Mouse (Mus musculus) heart, postnatal 0 days (tissue): ENCODE measurements at regions not wholly inside any gene's neighbourhood (a gene's known extent, or its start where the extent isn't known, plus 50 kb on each side); places are given as distances from the start of the nearest gene placed in this dataset.

Experiments used
- ATAC-seq: fragments of 200-750 bp; cut with Nextera tagmentation; 2 replicates; pipeline ENCODE4 v1.8.0; 2017; ENCODE audit warnings: low read depth, moderate number of reproducible peaks, moderate library complexity; ENCODE audit not compliant: insufficient read depth
- DNase-seq: peaks from one replicate; pipeline ENCODE4 v3.0.0-alpha.2; 2016; ENCODE audit warnings: low spot score
- H3K27ac ChIP-seq: fragments of 300-500 bp; sonication (generic); 2 replicates; pipeline ENCODE4 v1.5.1; 2014; ENCODE audit warnings: low read depth, mild to moderate bottlenecking
- H3K27me3 ChIP-seq: fragments of 300-500 bp; sonication (generic); 2 replicates; pipeline ENCODE4 v1.6.1; 2014; ENCODE audit warnings: low read length, mixed read lengths; ENCODE audit not compliant: control insufficient read depth, insufficient read depth
- H3K36me3 ChIP-seq: fragments of 300-500 bp; sonication (generic); replicated peaks from 2 replicates; pipeline ENCODE4 v1.6.1; 2014; ENCODE audit warnings: low read length, mixed read lengths; ENCODE audit not compliant: control insufficient read depth, insufficient read depth
- H3K4me1 ChIP-seq: fragments of 300-500 bp; sonication (generic); 2 replicates; pipeline ENCODE4 v1.6.1; 2014; ENCODE audit warnings: antibody characterized with exemption; ENCODE audit not compliant: control insufficient read depth, insufficient read depth
- H3K4me2 ChIP-seq: fragments of 300-500 bp; sonication (generic); 2 replicates; pipeline ENCODE4 v1.6.1; 2014; ENCODE audit warnings: low read depth, mild to moderate bottlenecking, low read length, moderate library complexity
- H3K4me3 ChIP-seq: fragments of 300-500 bp; sonication (generic); 2 replicates; pipeline ENCODE4 v1.5.1; 2014; ENCODE audit warnings: low read depth, low read length
- H3K9ac ChIP-seq: fragments of 300-500 bp; sonication (generic); replicated peaks from 2 replicates; pipeline ENCODE4 v1.6.1; 2014; ENCODE audit warnings: low read depth, low read length, mixed read lengths
- H3K9me3 ChIP-seq: fragments of 300-500 bp; sonication (generic); replicated peaks from 2 replicates; pipeline ENCODE4 v1.6.1; 2016; ENCODE audit warnings: low read length; ENCODE audit not compliant: control insufficient read depth
- CTCF ChIP-seq: IDR thresholded peaks from 2 replicates; pipeline ENCODE4 v1.5.1; 2016; ENCODE audit warnings: antibody characterized with exemption, control low read depth, low read depth
- EP300 ChIP-seq: IDR thresholded peaks from 2 replicates; pipeline ENCODE4 v1.6.1; 2016; ENCODE audit warnings: antibody characterized with exemption, low read depth
- WGBS: fragments of 180-500 bp; shearing (Covaris S2); extraction: QIAGEN DNeasy Blood & Tissue Kit; methylation state at CpG from one replicate; pipeline ENCODE4 v1.1.7; 2014; 5-methylcytosine and 5-hydroxymethylcytosine counted together

DNA sequence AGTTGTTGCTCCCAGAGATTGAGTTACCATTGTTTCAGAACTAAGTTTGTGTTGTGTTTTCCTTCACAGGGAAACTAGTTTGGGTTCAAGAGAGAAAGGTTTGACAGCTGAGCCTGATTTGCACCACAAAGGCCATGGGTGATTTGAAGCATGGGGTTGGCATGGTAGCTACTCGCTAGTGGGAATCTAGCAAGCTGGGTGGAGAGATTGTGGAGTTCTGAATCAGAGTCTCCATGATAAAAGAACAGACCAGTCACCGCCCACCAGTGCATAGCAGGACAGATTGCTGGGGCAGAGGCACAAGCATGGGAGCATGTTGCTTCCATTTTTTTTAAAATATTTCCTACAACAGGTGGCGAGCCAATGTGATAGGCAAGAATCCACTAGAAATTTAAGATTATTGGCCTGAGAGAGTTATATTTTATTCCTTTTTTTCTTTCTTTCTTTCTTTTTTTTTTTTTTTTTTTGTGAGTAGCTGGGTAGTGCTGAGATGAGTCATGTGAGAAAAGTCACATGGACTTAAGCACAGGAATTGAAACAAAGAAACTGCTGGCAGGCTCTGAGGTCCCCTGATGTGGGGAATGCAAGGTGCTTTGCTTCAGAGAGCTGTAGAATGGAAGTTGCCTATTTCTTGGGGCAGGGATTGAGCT lies 367.4 kb upstream of the Marcks start:
- DNase-seq = no peak
- H3K27ac ChIP-seq = no peak overlapping the region
- no peaks in the 10 kb centered on the region for H3K9me3 ChIP-seq
- no peak overlapping the region for H3K4me2 ChIP-seq
- no peaks in the 10 kb centered on the region for H3K27me3 ChIP-seq
- H3K36me3 ChIP-seq = no peaks in the 10 kb centered on the region
- H3K4me1 ChIP-seq = no peaks in the 10 kb centered on the region; the same call in 1 of the 2 replicates
- H3K4me3 ChIP-seq = no peak overlapping the region
- TF ChIP-seq EP300 (no peak), CTCF (no peak)
- 86% methylated on average over 3 of the region's 3 CpGs for WGBS
- no peak overlapping the region for H3K9ac ChIP-seq
- ATAC-seq = no peak

GRCm38 (mm10) chr10:37504468-37504867 lies 365.7 kb upstream of the Marcks start:
- H3K27me3 ChIP-seq = no peaks in the 10 kb centered on the region
- TF ChIP-seq EP300 (no peak), CTCF (no peak)
- H3K4me2 ChIP-seq = no peak overlapping the region
- DNase-seq (no peak), ATAC-seq (no peak)
- H3K36me3 ChIP-seq = no peaks in the 10 kb centered on the region
- H3K27ac ChIP-seq = no peak overlapping the region
- 79% methylated on average over 2 of the region's 2 CpGs for WGBS
- H3K9ac ChIP-seq = no peak overlapping the region
- H3K4me3 ChIP-seq = no peak overlapping the region
- H3K9me3 ChIP-seq = no peaks in the 10 kb centered on the region
- no peaks in the 10 kb centered on the region; the same call in 1 of the 2 replicates for H3K4me1 ChIP-seq

DNA sequence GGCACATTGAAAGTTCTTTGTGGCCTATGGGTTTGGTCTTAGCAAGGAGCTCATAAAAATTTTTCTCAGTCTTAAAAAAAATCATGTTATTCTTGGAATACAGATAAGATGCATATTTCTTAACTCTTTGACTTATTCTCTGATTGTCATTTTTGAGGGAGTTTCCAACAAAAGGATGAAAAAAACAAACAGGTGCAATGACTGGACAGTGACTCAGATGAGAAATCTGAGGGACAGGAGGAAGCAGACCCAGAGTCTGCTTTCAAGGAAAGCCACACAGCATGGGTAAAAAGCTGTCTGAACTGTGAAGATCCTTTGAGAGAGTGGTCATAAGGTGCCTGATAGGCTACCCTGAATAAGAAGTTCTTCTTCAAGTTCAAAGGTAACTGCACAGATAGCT lies 363.8 kb upstream of the Marcks start:
- ATAC-seq = no peak
- no peaks in the 10 kb centered on the region; the same call in 1 of the 2 replicates for H3K4me1 ChIP-seq
- no peaks in the 10 kb centered on the region for H3K27me3 ChIP-seq
- no peak overlapping the region for H3K27ac ChIP-seq
- no peak for DNase-seq
- no peak overlapping the region for H3K9ac ChIP-seq
- TF ChIP-seq EP300 (no peak), CTCF (no peak)
- no peaks in the 10 kb centered on the region for H3K9me3 ChIP-seq
- no peaks in the 10 kb centered on the region for H3K36me3 ChIP-seq
- H3K4me3 ChIP-seq = no peak overlapping the region
- H3K4me2 ChIP-seq = no peak overlapping the region

DNA sequence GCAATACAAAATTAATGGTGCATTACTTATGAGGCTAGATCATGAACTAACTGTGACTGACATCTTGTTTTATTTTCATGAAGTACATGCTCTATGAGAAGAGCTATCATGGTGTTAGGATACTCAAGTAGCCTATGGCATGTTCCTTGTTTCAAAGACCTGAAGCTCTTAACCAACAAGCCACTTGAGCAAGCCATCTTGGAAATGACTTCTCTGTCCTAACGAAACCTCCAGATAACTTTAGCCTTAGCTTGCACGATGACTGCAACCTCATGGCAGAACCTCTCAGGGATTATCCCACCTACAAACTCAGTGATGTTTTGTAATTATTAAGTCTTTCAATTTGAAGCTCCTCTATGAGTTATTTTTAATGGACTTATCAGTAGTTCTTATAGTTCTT lies 362.3 kb upstream of the Marcks start:
- no peak for ATAC-seq
- no peaks in the 10 kb centered on the region for H3K9me3 ChIP-seq
- H3K27me3 ChIP-seq = no peaks in the 10 kb centered on the region
- no peak overlapping the region for H3K27ac ChIP-seq
- DNase-seq = no peak
- H3K4me3 ChIP-seq = no peak overlapping the region
- no peak overlapping the region for H3K4me2 ChIP-seq
- no peaks in the 10 kb centered on the region; the same call in 1 of the 2 replicates for H3K4me1 ChIP-seq
- H3K9ac ChIP-seq = no peak overlapping the region
- H3K36me3 ChIP-seq = no peaks in the 10 kb centered on the region
- WGBS = 96% methylated on average over 2 of the region's 2 CpGs
- TF ChIP-seq EP300 (no peak), CTCF (no peak)

DNA sequence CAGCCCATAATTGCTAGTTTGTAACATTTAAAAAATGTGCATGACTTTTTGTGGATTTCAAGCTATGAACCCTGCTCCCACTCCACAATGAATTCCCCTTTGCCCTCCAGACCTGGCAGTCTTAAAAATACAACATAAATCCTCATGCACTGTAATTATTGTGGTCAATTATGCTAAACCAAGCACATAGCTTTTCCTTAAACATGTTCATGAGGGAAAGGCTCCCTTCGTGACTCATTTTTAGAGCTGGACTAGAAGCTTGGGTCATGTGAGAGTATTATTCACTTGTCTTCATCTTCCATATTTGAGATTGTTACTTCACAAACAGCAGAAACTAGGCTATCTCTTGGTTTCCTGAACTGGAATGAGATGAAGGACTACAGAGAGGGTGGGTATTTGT lies 356.7 kb upstream of the Marcks start:
- no peaks in the 10 kb centered on the region for H3K9me3 ChIP-seq
- no peak overlapping the region for H3K4me2 ChIP-seq
- DNase-seq (no peak), ATAC-seq (no peak)
- no peaks in the 10 kb centered on the region for H3K4me1 ChIP-seq
- H3K9ac ChIP-seq = no peak overlapping the region
- no peaks in the 10 kb centered on the region for H3K27me3 ChIP-seq
- no peaks in the 10 kb centered on the region for H3K36me3 ChIP-seq
- 79% methylated on average over 1 of the region's 1 CpGs for WGBS
- H3K4me3 ChIP-seq = no peak overlapping the region
- no peak for TF ChIP-seq EP300
- TF ChIP-seq CTCF = no peak
- no peak overlapping the region for H3K27ac ChIP-seq

- Histone ChIP-seq H3K4me2 (no peak overlapping the region), H3K9ac (no peak overlapping the region), H3K4me3 (no peak overlapping the region), H3K4me1 (no peaks in the 10 kb centered on the region), H3K27ac (no peak overlapping the region), H3K27me3 (no peaks in the 10 kb centered on the region), H3K36me3 (no peaks in the 10 kb centered on the region), H3K9me3 (no peaks in the 10 kb centered on the region)
- DNase-seq (no peak), ATAC-seq (no peak)
- 52% methylated on average over 3 of the region's 3 CpGs for WGBS
- TF ChIP-seq EP300 = no peak
- no peak for TF ChIP-seq CTCF
These were observed 355.9 kb upstream of the Marcks start for GRCm38 (mm10) chr10:37494552-37495166.
